Mouse (Mus musculus): Measurements from ENCODE around the gene Nab1.

Nab1 gene

DNA sequence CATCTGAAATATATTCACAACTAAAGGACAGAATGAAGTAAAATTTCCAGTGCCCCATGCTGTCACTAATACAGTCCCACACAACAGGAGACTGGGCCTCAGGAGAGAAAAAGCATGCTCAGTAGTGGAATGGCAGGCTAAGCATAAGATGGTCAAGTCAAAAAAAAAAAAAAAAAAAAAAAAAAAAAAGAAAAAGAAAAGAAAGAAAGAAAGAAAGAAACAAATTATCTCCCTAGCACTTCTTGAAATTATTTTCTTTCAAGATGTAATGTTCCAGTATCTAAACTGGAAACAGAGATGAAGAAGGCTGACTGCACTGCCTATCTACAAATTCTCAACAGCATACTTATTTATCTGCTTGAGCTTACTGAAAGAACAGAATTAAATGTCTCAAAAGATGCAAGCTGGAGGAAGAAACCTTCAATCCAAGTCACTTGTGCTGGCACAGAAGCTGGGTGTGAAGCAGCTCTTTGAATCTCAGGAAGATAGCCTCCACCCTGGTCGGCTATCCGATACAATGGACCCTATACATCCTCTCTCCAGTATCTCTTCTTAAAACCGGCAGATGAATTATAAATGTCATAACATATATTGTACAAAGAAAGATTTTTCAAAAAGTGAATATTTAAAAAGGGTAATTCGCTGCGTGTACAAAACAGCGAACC, 1.6 kb downstream of the Nab1 start:
- CTCF ChIA-PET = interaction anchor here in 2 of 4 experiments (0.5 to 0.7 kb wide), 4 partner anchors 9 to 359 kb away, joined by 3 to 8 read pairs (median 4); no protein-coding TSS in a partner anchor

GRCm38 (mm10) chr1:52489538-52490181, 10.8 kb downstream of the Nab1 start:
- ChIA-PET POLR2A (interaction anchor here in 3 of 4 experiments (0.7 to 2.4 kb wide), 4 partner anchors 9 to 140 kb away, joined by 4 to 6 read pairs (median 4); no protein-coding TSS in a partner anchor), CTCF (interaction anchor here in 3 of 4 experiments (0.6 to 1.0 kb wide), 7 partner anchors 16 to 333 kb away, joined by 3 to 14 read pairs (median 4); no protein-coding TSS in a partner anchor)

More for the DNA sequence above, 1.6 kb downstream of the Nab1 start:
- POLR2A ChIA-PET = interaction anchor here in 3 of 4 experiments (0.6 to 1.3 kb wide), 7 partner anchors 9 to 266 kb away, joined by 3 to 12 read pairs (median 4); partner anchors contain the start of genes Gls (in 1 of the 3) and Nemp2 (in 1 of the 3)

- ChIA-PET CTCF (interaction anchor here in 1 of 4 experiments (0.6 kb wide), 1 partner anchor 182 kb away, joined by 15 read pairs; no protein-coding TSS in a partner anchor), POLR2A (no interaction called here)
Observed at GRCm38 (mm10) chr1:52484980-52485379, 15.5 kb downstream of the Nab1 start.

DNA sequence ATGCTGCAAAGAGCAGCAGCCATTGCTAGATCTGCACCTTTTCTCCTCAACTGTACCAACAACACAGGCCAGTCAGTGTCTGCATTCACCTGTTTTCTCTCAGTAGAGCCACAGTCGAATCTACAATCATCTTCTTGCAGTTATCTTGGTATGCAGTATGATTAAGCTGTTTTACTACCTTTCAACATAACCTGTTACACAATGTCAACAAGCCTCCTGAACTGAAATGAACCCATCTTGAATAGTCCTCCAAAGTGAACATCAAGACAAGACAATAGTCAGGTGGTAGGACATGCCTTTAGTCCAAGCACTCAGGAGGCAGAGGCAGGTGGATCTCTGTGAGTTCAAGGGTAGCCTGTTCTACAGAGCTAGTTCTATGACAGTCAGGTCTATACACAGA, 26.2 kb downstream of the Nab1 start:
- CTCF ChIA-PET = no interaction called here
- POLR2A ChIA-PET = no interaction called here

- ChIA-PET CTCF (no interaction called here), POLR2A (interaction anchor here in 2 of 4 experiments (0.5 to 0.9 kb wide), 2 partner anchors 10 to 39 kb away, joined by 3 read pairs; no protein-coding TSS in a partner anchor)
Observed at GRCm38 (mm10) chr1:52470811-52471489, 29.5 kb downstream of the Nab1 start.

DNA sequence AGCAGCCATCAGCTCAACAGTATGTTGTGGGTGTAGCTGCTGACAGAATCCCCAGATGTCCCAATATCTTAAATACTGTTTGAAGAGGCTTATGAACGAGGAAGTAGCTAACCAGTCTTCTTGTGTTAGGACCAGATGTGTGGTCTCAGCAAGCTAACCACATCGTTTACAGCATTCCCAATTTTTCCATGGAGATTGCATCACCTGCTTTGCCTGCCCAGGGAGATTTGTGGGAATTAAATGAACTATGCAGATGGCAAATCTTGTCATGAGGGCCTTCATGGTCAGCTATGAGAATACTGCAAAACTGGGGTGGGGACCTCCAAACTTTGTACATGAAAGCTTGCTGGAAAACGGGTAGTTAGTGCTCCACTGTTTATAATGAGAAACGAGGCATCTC, 30.2 kb downstream of the Nab1 start:
- ChIA-PET CTCF (no interaction called here), POLR2A (interaction anchor here in 1 of 4 experiments (0.9 kb wide), 1 partner anchor 39 kb away, joined by 3 read pairs; no protein-coding TSS in a partner anchor)

GRCm38 (mm10) chr1:52466518-52467120, 33.9 kb downstream of the Nab1 start:
- ChIA-PET POLR2A (interaction anchor here in 1 of 4 experiments (1.6 kb wide), 1 partner anchor 13 kb away, joined by 4 read pairs; no protein-coding TSS in a partner anchor), CTCF (no interaction called here)

DNA sequence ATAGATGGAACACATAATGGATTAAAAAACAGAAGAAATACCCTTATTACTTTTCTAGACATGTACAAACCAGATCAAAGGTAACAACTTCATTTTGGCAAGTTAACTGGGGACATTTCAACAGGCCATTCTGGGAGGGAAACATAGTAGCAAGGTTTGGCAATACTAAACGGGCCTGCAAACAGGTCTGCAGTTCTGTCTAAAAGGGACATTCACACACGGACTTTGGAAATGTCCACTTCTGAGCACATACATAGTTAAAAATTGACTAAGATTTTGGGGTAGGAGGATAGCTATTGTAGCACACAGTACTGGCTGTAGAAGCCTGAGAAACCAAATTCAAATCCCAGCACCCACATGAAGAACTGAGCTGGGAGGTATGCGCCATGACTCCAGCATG, 34.6 kb downstream of the Nab1 start:
- CTCF ChIA-PET = no interaction called here
- POLR2A ChIA-PET = no interaction called here

DNA sequence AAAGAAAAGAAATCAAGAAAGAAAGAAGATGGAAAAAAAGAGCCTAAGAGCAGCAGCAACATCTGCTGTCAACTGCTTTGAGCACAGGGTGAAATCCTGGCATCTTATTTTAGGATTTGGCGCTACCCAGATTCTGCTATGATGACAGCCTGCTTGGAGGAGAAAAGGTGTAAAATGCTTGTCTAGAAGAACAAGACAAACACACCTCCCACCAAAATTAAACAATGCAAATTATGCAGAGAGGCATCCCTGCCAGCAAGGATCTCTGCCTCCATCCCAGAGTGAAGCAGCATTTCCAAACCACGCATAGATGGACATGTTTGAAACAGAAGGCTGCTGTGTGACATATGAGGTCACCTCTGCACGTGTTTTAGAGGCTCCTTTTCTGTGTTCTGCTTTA, 35.2 kb downstream of the Nab1 start:
- ChIA-PET CTCF (no interaction called here), POLR2A (no interaction called here)

DNA sequence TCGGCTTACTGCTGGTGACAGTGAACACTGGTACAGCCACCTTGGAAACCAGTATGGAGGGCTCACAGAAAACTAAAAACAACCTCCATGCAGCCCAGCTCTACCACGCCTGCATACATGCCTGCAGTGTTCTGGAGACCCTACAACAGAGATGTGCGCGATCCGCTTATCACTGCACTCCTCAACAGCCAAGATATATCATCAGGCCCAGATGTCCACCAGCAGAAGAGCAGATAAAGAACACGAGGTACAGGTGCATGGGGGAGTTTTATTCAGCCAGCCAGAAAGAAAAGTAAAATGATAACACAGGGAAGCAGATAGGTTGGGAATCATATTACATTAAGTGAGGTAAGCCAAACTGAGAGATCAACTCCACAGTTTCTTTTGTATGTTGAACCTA, 37.2 kb downstream of the Nab1 start:
- CTCF ChIA-PET = no interaction called here
- POLR2A ChIA-PET = no interaction called here

- POLR2A ChIA-PET = no interaction called here
Observed at GRCm38 (mm10) chr1:52456571-52456970, 43.9 kb downstream of the Nab1 start.

GRCm38 (mm10) chr1:52454509-52455001, 45.9 kb downstream of the Nab1 start:
- POLR2A ChIA-PET = no interaction called here
- CTCF ChIA-PET = no interaction called here

More at GRCm38 (mm10) chr1:52456571-52456970, 43.9 kb downstream of the Nab1 start:
- CTCF ChIA-PET = no interaction called here

- CTCF ChIA-PET = no interaction called here
- POLR2A ChIA-PET = interaction anchor here in 1 of 4 experiments (0.6 kb wide), 1 partner anchor 82 kb away, joined by 3 read pairs; no protein-coding TSS in a partner anchor
Observed at GRCm38 (mm10) chr1:52451360-52451759, 49.1 kb downstream of the Nab1 start.

- POLR2A ChIA-PET = interaction anchor here in 1 of 4 experiments (1.7 to 2.1 kb wide), 2 partner anchors 14 to 72 kb away, joined by 4 to 5 read pairs; no protein-coding TSS in a partner anchor
Observed at GRCm38 (mm10) chr1:52435856-52436255, 64.6 kb downstream of the Nab1 start.

GRCm38 (mm10) chr1:52434085-52434484, 66.4 kb downstream of the Nab1 start:
- CTCF ChIA-PET = no interaction called here
- POLR2A ChIA-PET = interaction anchor here in 1 of 4 experiments (1.7 to 2.1 kb wide), 2 partner anchors 12 to 70 kb away, joined by 4 to 5 read pairs; no protein-coding TSS in a partner anchor

More at GRCm38 (mm10) chr1:52435856-52436255, 64.6 kb downstream of the Nab1 start:
- CTCF ChIA-PET = no interaction called here

GRCm38 (mm10) chr1:52431806-52432205, 68.7 kb downstream of the Nab1 start:
- ChIA-PET CTCF (interaction anchor here in 1 of 4 experiments (1.6 kb wide), 1 partner anchor 125 kb away, joined by 3 read pairs; no protein-coding TSS in a partner anchor), POLR2A (interaction anchor here in 2 of 4 experiments (0.7 to 1.7 kb wide), 9 partner anchors 8 to 199 kb away, joined by 3 to 6 read pairs (median 4); no protein-coding TSS in a partner anchor)

DNA sequence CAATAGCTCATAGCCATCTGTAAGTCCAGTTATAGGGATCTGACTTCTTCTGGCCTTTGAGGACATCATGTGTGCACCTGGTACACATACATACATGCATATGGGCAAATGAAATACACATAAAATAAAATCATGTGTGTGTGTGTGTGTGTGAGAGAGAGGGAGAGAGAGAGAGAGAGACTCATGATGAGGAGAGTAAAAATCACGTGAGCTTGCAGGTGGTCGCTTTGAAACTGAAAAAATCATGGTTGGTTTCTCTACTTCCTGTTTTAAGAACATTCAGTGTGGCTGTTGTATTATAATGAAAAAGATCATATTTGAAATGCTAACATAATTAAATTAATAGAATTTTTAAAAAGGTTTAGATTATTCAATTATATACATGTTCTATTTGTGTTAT, 69.9 kb downstream of the Nab1 start:
- CTCF ChIA-PET = no interaction called here
- POLR2A ChIA-PET = interaction anchor here in 1 of 4 experiments (1.7 kb wide), 1 partner anchor 9 kb away, joined by 4 read pairs; no protein-coding TSS in a partner anchor

DNA sequence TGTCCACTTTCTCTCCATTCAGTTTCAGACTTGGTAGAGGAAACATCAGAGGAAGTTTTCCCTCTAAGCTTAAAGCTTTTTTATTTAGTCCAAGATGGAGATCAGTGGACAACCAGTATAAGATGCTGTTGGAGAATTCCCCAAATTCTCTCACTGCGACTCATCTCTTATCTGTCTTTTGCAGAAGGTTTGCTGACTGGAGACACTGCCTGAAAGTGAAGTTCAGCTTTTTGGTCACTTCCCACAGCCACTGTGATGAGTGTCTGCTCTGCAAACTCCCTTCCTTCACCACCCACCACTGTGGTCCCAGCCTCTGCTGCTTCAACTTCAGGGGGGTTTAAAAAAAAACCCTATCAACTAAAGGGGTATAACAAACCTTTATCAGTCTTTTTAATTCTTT, 70.4 kb downstream of the Nab1 start:
- POLR2A ChIA-PET = interaction anchor here in 1 of 4 experiments (0.7 kb wide), 1 partner anchor 9 kb away, joined by 3 read pairs; no protein-coding TSS in a partner anchor
- CTCF ChIA-PET = no interaction called here

All from embryonic stem cell, embryonic (primary cell).